Mouse (Mus musculus) megakaryocyte, embryonic 14.5 days (primary cell): ENCODE data around the gene Arhgap28.

Experiments used
- FLI1 ChIP-seq: IDR thresholded peaks from 2 replicates; pipeline ENCODE4 v1.6.1; 2012; ENCODE audit warnings: low read length, inconsistent platforms, mixed read lengths
- GATA1 ChIP-seq: IDR thresholded peaks from 3 replicates; pipeline ENCODE4 v1.6.1; 2012; ENCODE audit warnings: mixed read lengths, low read length, inconsistent platforms, borderline replicate concordance

DNA sequence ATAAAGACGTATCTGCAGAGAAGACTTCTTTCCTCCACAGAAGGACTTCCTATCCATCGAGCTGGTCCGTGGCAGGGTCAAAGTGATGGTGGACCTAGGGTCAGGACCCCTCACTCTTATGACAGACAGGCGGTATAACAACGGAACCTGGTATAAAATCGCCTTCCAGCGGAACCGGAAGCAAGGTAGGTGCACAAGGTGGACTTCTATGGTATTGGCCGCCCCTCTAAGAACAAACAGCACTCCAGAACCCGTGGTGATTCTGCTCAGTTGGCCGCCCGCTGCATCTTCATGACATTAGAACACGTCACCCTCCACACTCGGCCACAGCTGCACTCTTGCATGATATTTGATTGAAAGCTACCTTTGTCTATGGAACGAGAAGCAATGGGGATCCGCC, 194.7 kb downstream of the Arhgap28 start:
- TF ChIP-seq GATA1, result no peak
- no peak for TF ChIP-seq FLI1
